Mouse (Mus musculus) small intestine, adult 2 months (tissue): ENCODE data around the gene 4930523C07Rik.

Experiments
- CTCF ChIP-seq: fragments of 200-500 bp; IDR thresholded peaks from 2 replicates; pipeline ENCODE4 v1.5.1; 2012; ENCODE audit warnings: low read depth, mild to moderate bottlenecking, control low read depth, inconsistent platforms, low read length, moderate library complexity, mixed read lengths; ENCODE audit not compliant: insufficient replicate concordance, insufficient read length; ENCODE audit errors: extremely low read depth
- POLR2A ChIP-seq: fragments of 200-500 bp; IDR thresholded peaks from 2 replicates; pipeline ENCODE4 v1.6.1; 2012; ENCODE audit warnings: low read depth, mild to moderate bottlenecking, control low read depth, inconsistent platforms, low read length, moderate library complexity

- TF ChIP-seq CTCF (no peak), POLR2A (no peak)
Measured at GRCm38 (mm10) chr1:160045971-160046370, 1.8 kb downstream of the 4930523C07Rik start.
